Mouse (Mus musculus): ENCODE measurements around the gene Gtpbp2.

- no peak for TF ChIP-seq CTCF (IDR thresholded peaks at IDR 0.05; ENCODE audit: low read depth)
- no peak for TF ChIP-seq EP300 (optimal IDR thresholded peaks at IDR 0.05)
Observed at GRCm38 (mm10) chr17:46139872-46140271, 21.0 kb upstream of the Gtpbp2 start.

All from stomach, postnatal 0 days (tissue).